Mouse (Mus musculus) adipocyte (in vitro differentiated cells): ENCODE measurements around the gene Pcca.

Source experiments
- DNase-seq: peaks from one replicate; pipeline ENCODE4 v3.0.0-alpha.2; 2016; ENCODE audit warnings: low spot score

Gene Pcca

GRCm38 (mm10) chr14:122747860-122748842, 214.0 kb downstream of the Pcca start:
- no peak for DNase-seq

- DNase-seq: no peak
Observed at GRCm38 (mm10) chr14:122751552-122751951, 217.4 kb downstream of the Pcca start.

- no peak for DNase-seq
Observed at GRCm38 (mm10) chr14:122753278-122753677, 219.2 kb downstream of the Pcca start.

DNA sequence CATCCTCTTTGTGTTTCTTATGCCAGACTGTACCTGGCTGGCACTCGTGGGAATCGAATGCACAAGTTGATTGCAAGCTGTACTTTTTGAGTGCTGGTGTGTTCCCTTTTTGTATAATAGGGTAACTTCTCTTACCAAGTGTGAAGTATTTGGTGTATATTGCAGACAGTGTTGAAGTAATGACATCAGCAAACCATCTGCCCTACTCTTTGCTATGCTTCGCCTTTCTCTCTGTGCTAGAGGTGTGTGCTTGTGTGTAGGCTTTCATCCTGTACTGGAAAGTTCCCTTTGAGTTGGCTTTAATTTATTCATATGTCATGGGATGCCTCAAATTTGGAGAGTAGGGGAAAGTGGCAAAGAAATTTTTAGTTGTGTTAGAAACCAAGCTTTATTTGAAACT, 220.2 kb downstream of the Pcca start:
- DNase-seq: no peak

GRCm38 (mm10) chr14:122755559-122755958, 221.4 kb downstream of the Pcca start:
- no peak for DNase-seq

GRCm38 (mm10) chr14:122756671-122757070, 222.5 kb downstream of the Pcca start:
- no peak for DNase-seq

DNA sequence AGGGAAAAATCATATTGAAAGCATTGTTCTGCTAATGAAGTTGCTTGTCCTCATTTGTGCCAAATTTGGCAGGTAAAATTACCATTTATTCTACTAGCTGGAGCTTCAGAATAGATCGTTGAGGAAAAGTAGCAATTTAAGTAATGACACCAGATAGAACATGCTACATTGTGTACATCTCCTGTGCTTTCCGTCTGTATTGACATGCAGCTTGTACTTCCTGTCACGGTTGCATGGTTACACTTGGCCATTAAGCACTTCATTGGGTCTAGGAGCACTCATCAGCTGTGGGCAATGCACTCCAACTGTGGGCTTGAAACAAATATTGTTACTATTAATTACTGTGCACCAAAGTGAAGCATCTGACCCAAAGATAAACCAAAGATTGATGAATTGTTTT, 225.8 kb downstream of the Pcca start:
- DNase-seq: no peak

- DNase-seq: no peak
Observed at GRCm38 (mm10) chr14:122760803-122761202, 226.7 kb downstream of the Pcca start.

DNA sequence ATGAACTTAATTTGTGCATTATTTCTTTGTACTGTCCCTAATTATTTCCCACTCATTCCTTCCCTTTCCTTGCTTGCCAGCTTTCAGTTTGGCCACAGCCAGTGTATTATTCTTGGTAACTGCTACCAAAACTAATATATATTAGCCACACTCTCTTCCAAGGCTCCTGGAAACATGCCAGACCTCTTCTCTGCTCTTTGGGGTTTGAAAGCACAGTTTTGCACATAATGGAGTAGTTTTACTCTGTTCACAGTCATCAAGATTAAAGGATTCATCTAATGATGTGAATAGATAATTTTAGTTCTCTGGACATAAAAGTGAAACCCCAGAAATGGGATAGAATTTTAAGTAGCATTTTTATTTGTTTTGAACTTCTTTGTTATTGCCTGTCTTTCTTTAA, 228.5 kb downstream of the Pcca start:
- peak; percentile 6 for DNase-seq

DNA sequence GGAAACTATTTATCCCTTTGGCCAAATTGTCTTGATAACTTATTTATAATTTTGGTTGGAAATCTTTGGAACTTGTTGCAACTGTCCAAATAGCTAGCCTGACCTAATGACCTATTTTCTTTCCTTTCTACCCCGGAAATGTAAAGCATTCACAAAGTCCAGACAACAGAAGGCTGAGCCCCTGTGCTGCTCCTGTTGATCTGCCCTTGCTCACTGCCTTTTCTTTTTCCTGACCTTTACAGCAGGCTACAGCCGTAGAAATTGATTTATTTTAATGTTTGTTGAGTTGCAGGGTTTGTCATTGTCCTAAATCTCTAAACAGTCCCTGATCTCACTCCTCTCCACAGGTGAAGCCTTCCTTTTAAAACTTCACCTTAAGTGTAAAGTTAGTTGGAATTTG, 231.8 kb downstream of the Pcca start:
- no peak for DNase-seq

DNA sequence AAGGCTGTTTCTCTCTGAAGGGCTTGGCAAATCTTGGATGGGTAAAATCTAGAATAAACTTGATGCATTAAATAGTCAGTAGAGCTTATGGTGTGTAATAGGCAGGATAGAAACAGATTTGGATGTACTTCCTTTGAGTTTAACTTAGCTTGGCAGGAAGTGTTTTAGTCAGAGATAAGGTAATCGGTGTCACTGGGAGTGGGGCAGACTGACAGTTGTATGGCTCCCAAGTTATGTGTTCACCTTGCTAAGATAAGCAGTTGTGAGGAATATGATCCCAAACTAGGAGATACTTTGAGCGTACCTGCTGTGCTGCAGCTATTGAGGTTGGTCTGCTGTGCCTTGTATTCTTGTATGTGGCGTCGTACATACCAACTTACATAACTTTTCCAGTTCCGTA, 232.3 kb downstream of the Pcca start:
- DNase-seq: no peak

DNA sequence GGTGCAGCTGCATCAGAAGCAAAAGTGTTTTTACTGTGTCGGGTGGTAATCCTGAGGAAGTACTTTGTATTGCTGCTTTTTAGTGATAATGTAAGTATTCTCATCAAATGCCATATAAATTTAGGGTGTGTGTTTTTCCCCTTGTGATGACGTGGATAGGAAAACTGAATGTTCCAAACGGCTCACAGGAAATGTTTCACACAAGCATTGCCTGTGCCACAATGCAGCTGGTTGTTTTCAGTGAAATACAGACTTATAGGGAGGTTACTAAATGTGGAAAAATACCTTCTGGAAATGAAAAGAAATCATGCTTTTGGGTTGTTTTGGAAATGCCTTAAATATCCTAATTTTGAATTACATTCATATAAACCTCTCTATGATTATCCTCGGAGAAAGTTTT, 250.6 kb downstream of the Pcca start:
- no peak for DNase-seq

GRCm38 (mm10) chr14:122788199-122788598, 254.1 kb downstream of the Pcca start:
- no peak for DNase-seq

DNA sequence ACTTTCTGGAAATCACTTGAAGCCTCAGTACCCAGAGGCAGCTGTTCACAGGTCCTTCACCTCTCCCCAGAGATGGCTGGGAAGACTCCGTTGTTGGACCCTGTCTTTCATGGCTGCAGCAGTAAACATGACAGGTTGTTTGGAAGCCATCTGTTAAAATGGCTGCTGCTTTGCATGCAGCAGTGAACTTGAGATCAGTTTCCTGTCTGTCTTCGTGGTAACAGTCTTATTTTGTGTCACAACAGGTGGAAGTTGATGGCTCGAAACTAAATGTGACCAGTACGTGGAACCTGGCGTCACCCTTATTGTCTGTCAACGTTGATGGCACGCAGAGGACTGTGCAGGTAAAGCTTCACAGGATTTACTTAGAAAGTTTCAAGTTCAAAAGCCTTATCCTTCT, 256.0 kb downstream of the Pcca start:
- no peak for DNase-seq

DNA sequence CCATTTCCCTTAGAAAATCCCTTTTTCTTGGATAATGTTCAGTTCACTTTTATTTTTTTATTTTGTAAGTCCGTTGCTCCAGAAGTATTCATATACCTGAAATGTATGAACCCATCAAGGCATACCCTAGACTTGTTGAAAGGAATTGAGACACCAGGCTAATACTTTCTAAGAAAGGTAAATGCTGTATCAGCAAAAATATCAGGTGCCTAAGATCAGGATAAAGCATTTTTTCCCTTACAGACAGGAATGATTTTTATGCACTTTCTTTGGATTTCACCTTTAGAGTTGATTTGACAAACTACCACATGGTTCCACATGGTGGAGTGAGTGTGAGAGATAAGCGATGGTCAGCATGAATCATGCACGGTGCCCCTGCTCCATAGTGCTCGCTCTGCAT, 259.2 kb downstream of the Pcca start:
- DNase-seq: no peak

DNA sequence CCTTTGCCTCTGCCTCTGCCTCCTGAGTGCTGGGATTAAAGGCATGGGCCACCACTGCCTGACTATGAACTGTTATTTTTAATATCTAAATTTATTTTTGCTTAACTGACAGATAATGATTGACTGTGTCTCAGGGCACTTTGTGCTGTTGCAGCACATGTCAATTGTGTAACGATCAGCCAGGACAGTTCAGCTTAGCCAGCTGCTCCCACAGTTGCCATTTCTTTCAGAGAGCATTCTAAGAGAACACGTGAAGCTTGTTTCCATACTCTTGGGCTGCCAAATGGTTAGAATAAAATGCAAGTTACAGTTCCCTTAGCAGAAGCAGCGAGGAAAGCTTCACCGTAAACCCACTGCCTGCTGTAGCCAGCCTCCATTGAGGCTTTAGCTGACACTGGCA, 266.2 kb downstream of the Pcca start:
- DNase-seq: peak; percentile 67

- no peak for DNase-seq
Observed at GRCm38 (mm10) chr14:122821002-122821401, 286.9 kb downstream of the Pcca start.

DNA sequence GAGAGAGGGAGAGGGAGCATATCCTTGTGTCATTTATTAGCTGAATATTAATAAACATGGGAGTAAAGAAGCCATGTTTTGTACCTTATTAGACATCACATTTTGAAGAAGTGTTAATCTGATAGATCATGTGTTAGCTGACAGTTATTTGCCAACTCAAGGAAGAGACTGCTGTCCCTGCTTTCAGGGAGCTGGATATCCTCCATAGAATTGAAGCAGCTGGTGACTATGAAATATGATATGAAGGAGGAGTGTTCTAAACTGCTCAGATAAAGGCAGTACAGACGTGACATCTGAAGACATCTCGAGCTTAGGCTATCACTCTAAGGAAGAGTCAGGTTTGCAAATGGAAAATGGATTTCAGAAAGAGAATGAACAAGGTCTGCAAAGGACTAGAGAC, 289.7 kb downstream of the Pcca start:
- DNase-seq: no peak

DNA sequence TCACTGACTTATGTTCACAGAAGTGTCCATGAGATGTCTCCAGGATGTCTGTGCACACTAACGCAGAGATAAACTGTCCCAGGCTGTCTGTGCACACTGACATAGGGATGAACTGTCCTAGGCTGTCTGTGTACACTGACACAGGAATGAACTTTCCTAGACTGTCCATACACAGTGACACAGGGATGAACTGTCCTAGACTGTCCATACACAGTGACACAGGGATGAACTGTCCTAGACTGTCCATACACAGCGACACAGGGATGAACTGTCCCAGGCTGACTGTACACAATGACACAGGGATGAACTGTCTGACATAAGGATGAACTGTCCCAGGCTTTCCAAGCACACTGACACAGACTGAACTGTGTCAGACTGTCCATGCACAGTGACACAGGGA, 291.3 kb downstream of the Pcca start:
- DNase-seq: no peak

DNA sequence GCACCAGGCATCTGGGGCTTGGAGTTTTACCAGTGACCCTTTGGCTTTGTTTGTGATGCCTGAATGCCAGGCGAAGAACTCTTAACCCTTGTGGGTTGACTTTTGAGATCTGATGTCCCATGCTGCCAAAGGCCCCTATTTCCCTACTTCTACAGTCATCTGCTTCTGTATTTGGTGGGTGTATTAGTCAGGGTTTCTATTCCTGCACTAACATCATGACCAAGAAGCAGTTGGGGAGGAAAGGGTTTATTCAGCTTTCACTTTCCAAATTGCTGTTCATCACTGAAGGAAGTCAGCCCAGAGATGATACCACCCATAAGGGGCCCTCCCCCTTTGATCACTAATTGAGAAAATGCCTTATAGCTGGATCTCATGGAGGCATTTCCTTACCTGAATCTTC, 296.3 kb downstream of the Pcca start:
- no peak for DNase-seq

- DNase-seq: peak; percentile 8
Observed at GRCm38 (mm10) chr14:122833666-122834065, 299.5 kb downstream of the Pcca start.

DNA sequence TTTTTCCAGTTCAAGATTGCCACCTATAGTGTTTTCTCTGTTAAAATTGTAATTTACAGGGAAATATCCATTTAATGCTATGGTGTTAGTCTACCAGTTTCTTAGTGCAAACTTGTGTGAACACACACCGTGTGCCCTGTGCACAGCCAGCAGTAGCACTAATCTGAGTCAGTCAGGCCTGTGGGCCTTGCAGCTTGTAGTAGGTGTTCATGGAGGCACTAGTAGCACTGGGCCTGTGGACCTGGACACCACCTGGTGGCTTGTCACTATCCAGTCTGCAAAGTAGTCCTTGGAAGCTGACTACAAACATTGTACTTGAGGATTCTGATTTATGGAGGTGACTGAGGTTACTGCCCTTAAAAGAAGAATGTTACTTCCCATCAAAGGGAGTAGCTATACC, 300.6 kb downstream of the Pcca start:
- no peak for DNase-seq

GRCm38 (mm10) chr14:122835487-122836190, 301.5 kb downstream of the Pcca start:
- DNase-seq: no peak
